Mouse (Mus musculus): ENCODE measurements around the gene Zfp609. TPM values are rescaled to one million over a fixed set of nuclear protein-coding genes. Genes with fewer than 3 reads are reported as not detected.
"Not testable (repeated sequence)": the region's sequence is repeated elsewhere in the genome, so short reads cannot be mapped to it uniquely, and the experiment has no call there.

The Zfp609 gene
- total RNA-seq, 2 experiments from 2014 or later, result 45.2 to 53.4 TPM

- intact Hi-C loops (cut with DNase I), result loop anchor here (5.0 kb wide), 1 partner anchor 32 kb away; no protein-coding TSS in a partner anchor
- DNase-seq (ENCODE audit: low spot score in 2 of 2), result no peak
Observed at GRCm38 (mm10) chr9:65654700-65655237, 172.6 kb downstream of the Zfp609 start.

GRCm38 (mm10) chr9:65653741-65654140 lies 173.6 kb downstream of the Zfp609 start:
- intact Hi-C loops (cut with DNase I), result no loop called here
- no peak for DNase-seq (ENCODE audit: low spot score in 2 of 2)

- intact Hi-C loops (cut with DNase I); DNase-seq (ENCODE audit: low spot score in 2 of 2): not testable (repeated sequence)
Observed at GRCm38 (mm10) chr9:65651957-65652356, 175.4 kb downstream of the Zfp609 start.

GRCm38 (mm10) chr9:65649997-65650396 lies 177.4 kb downstream of the Zfp609 start:
- intact Hi-C loops (cut with DNase I), result loop anchor here (5.0 kb wide), 1 partner anchor 43 kb away; no protein-coding TSS in a partner anchor
- no peak for DNase-seq (ENCODE audit: low spot score in 2 of 2)

GRCm38 (mm10) chr9:65648730-65649129 lies 178.6 kb downstream of the Zfp609 start:
- intact Hi-C loops (cut with DNase I), result loop anchor here (5.0 kb wide), 1 partner anchor 41 kb away; no protein-coding TSS in a partner anchor
- no peak for DNase-seq (ENCODE audit: low spot score in 2 of 2)

- no peak for DNase-seq (ENCODE audit: low spot score in 2 of 2)
- intact Hi-C loops (cut with DNase I), result loop anchor here (1.0 to 5.0 kb wide), 2 partner anchors 17 to 39 kb away; partner anchors contain the start of gene Rbpms2
Observed at GRCm38 (mm10) chr9:65646782-65647181, 180.6 kb downstream of the Zfp609 start.

GRCm38 (mm10) chr9:65645984-65646383 lies 181.4 kb downstream of the Zfp609 start:
- no peak for DNase-seq (ENCODE audit: low spot score in 2 of 2)
- intact Hi-C loops (cut with DNase I), result loop anchor here (5.0 kb wide), 1 partner anchor 39 kb away; no protein-coding TSS in a partner anchor

GRCm38 (mm10) chr9:65644960-65645359 lies 182.4 kb downstream of the Zfp609 start:
- no peak for DNase-seq (ENCODE audit: low spot score in 2 of 2)
- intact Hi-C loops (cut with DNase I), result loop anchor here (5.0 kb wide), 1 partner anchor 38 kb away; no protein-coding TSS in a partner anchor

- DNase-seq (ENCODE audit: low spot score in 2 of 2), result no peak
- intact Hi-C loops (cut with DNase I), result no loop called here
Observed at GRCm38 (mm10) chr9:65642546-65642945, 184.8 kb downstream of the Zfp609 start.

Other genes starting within 250 kb of the Zfp609 start
- gene Plekho2, start 247.5 kb downstream of the Zfp609 start, total RNA-seq (2021), result 10 to 100 TPM; 13.2 to 17.6 TPM
- gene Pif1, start 240.4 kb downstream of the Zfp609 start, total RNA-seq (2021), result under 1 TPM; 0.39 to 0.50 TPM
- 1 to 10 TPM; 1.8 to 2.9 TPM for gene Rbpms2, start 197.9 kb downstream of the Zfp609 start, total RNA-seq (2021)
- gene Oaz2, start 159.6 kb downstream of the Zfp609 start, total RNA-seq (2021), result 100 to 1,000 TPM; 228 to 236 TPM
- gene Pclaf, start 62.7 kb upstream of the Zfp609 start, total RNA-seq (2021), result under 1 TPM; 0.22 to 0.68 TPM
- 10 to 100 TPM; 31.9 to 36.4 TPM for gene Trip4, start 81.2 kb upstream of the Zfp609 start, total RNA-seq (2021)
- 10 to 100 TPM; 36.9 to 50.0 TPM for gene Csnk1g1, start 81.4 kb upstream of the Zfp609 start, total RNA-seq (2021)
- gene Ppib, start 232.7 kb upstream of the Zfp609 start, total RNA-seq (2021), result 100 to 1,000 TPM; 172 to 181 TPM
- 1 to 10 TPM; 3.3 to 4.1 TPM for gene Snx22, start 242.2 kb upstream of the Zfp609 start, total RNA-seq (2021)

Data from left cerebral cortex, postnatal 36 days (tissue).